Mouse (Mus musculus): ENCODE measurements around the gene Magi2. TPM values are rescaled to one million over a fixed set of nuclear protein-coding genes. Genes with fewer than 3 reads are reported as not detected.

The Magi2 gene
- polyA plus RNA-seq, 1 experiment from 2014 or later, result 20.2 TPM

GRCm38 (mm10) chr5:20634046-20634769, 1407.4 kb downstream of the Magi2 start:
- Histone ChIP-seq H3K4me2 (replicated peaks) (no peak overlapping the region), H3K27me3 (no peaks in the 10 kb centered on the region), H3K27ac (replicated peaks) (no peak overlapping the region), H3K4me3 (no peak overlapping the region), H3K4me1 (peaks cover 3% of the 10 kb centered on the region; the same call in 1 of the 2 replicates), H3K9ac (replicated peaks) (no peak overlapping the region), H3K36me3 (no peaks in the 10 kb centered on the region), H3K9me3 (no peaks in the 10 kb centered on the region)
- WGBS, result 74% methylated on average over 14 of the region's 14 CpGs
- no peak for ATAC-seq (ENCODE audit: low FRiP score, low read depth)

GRCm38 (mm10) chr5:20634822-20635221, 1408.0 kb downstream of the Magi2 start:
- Histone ChIP-seq H3K4me2 (replicated peaks) (no peak overlapping the region), H3K9ac (replicated peaks) (no peak overlapping the region), H3K9me3 (no peaks in the 10 kb centered on the region), H3K27ac (replicated peaks) (no peak overlapping the region), H3K4me3 (no peak overlapping the region), H3K36me3 (no peaks in the 10 kb centered on the region), H3K27me3 (no peaks in the 10 kb centered on the region), H3K4me1 (peaks cover 3% of the 10 kb centered on the region; the same call in 1 of the 2 replicates)
- WGBS, result 55% methylated on average over 8 of the region's 8 CpGs
- no peak for ATAC-seq (ENCODE audit: low FRiP score, low read depth)

DNA sequence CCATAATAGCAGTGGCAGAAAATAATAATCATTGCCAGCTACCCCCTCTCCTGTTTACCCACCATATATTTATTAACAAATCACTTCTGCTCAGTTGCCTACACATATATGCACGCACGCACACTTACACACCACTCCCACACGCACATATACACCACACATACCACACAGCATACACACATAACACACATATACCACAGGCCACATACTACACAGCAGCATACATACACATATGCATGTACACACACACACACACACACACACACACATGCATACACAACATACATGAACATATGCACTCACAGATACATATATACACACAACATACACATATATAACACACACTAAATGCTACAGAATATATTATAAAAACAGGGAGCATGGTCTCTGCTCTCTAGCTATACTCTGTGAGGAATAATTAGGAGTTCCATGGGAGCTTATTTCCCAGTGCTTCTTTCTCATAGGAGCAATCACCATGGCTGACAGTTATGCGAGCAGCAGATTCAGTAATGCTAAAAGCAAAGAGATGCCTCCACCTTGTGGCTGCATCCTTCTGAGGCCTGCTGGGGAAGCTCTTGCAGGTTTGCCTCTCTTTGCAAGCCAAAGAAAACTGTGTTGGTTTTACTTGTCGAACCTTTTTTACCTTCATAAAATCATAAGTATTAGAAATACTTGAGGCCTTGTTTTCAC, 1410.6 kb downstream of the Magi2 start:
- Histone ChIP-seq H3K27ac (replicated peaks) (no peak overlapping the region), H3K9ac (replicated peaks) (no peak overlapping the region), H3K27me3 (no peaks in the 10 kb centered on the region), H3K4me3 (no peak overlapping the region), H3K4me1 (peaks cover 3% of the 10 kb centered on the region; the same call in 1 of the 2 replicates), H3K9me3 (no peaks in the 10 kb centered on the region), H3K4me2 (replicated peaks) (no peak overlapping the region), H3K36me3 (no peaks in the 10 kb centered on the region)
- 80% methylated on average over 5 of the region's 5 CpGs for WGBS
- ATAC-seq (ENCODE audit: low FRiP score, low read depth), result 0 out of 2 replicates have a peak, but pooled peaks have one; percentile 41

DNA sequence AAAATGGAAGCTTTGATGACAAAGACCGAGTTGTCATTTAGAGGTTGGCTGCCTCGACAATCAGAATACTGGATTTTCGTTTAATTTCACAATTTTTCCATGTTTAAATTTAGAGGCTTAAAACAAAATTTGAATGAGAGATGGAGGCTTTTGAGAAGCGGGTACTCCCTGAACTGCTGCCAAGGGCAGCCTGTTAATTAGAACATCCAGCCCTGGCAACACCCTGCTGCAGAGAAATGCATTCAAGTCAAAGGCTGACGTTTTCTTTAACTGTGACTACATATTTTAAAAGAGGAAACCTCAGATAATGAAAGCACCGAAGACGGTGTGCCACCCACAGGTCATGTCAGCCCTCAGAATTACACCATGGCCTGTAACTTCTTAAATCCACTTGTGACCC, 1415.4 kb downstream of the Magi2 start:
- H3K27me3 ChIP-seq, result no peaks in the 10 kb centered on the region
- no peaks in the 10 kb centered on the region for H3K9me3 ChIP-seq
- WGBS, result 73% methylated on average over 7 of the region's 7 CpGs
- no peak overlapping the region for H3K4me3 ChIP-seq
- no peak overlapping the region for H3K9ac ChIP-seq (replicated peaks)
- H3K4me2 ChIP-seq (replicated peaks), result no peak overlapping the region
- no peak for ATAC-seq (ENCODE audit: low FRiP score, low read depth)
- H3K27ac ChIP-seq (replicated peaks), result no peak overlapping the region
- no peaks in the 10 kb centered on the region for H3K4me1 ChIP-seq
- no peaks in the 10 kb centered on the region for H3K36me3 ChIP-seq

DNA sequence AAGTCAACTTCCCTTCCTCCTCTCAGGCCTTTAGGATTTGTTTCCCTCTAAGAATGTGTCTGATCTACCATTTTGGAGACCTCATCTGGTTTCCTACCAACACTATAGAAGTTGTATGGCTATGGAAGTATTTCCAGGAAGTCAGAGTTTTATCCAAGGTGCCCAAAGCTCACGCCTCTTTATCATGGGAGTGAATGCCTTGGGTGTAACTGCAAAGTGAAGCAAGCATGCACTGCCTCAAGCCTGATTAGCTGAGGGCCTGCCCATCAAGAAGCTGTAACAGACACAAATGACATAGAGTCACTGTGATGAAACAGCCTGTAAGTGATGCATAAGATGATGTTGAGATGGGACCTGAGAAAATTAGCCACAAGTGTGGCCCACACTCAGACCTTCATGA, 1416.9 kb downstream of the Magi2 start:
- Histone ChIP-seq H3K4me3 (no peak overlapping the region), H3K36me3 (no peaks in the 10 kb centered on the region), H3K9ac (replicated peaks) (no peak overlapping the region), H3K4me1 (no peaks in the 10 kb centered on the region), H3K9me3 (no peaks in the 10 kb centered on the region), H3K27ac (replicated peaks) (no peak overlapping the region), H3K27me3 (no peaks in the 10 kb centered on the region), H3K4me2 (replicated peaks) (no peak overlapping the region)
- WGBS, result 95% methylated on average over 1 of the region's 1 CpGs
- no peak for ATAC-seq (ENCODE audit: low FRiP score, low read depth)

DNA sequence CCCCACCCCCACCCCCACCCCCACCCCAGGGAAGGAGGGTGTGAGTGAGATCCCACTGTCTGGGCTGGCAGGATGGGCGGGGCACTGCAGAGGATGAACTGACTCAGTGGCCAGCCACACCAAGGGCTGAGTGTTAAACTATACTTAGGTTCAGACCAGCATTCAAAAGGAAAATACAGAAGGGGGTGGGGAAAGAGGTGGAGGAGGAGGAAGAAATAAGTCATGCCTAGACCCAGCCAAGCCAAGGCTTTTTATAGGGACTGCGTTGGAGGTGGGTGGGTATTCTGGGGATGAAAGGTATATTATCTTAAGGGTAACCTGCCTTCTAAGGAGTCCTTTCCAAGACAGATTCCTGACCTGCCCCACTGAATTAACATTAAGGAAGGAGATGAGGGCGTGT, 1420.1 kb downstream of the Magi2 start:
- H3K4me2 ChIP-seq (replicated peaks), result no peak overlapping the region
- H3K4me3 ChIP-seq, result no peak overlapping the region
- no peaks in the 10 kb centered on the region; the same call in 1 of the 2 replicates for H3K36me3 ChIP-seq
- no peak overlapping the region for H3K9ac ChIP-seq (replicated peaks)
- no peaks in the 10 kb centered on the region for H3K4me1 ChIP-seq
- no peaks in the 10 kb centered on the region for H3K9me3 ChIP-seq
- ATAC-seq (ENCODE audit: low FRiP score, low read depth), result no peak
- H3K27me3 ChIP-seq, result no peaks in the 10 kb centered on the region
- 90% methylated on average over 3 of the region's 3 CpGs for WGBS
- no peak overlapping the region for H3K27ac ChIP-seq (replicated peaks)

DNA sequence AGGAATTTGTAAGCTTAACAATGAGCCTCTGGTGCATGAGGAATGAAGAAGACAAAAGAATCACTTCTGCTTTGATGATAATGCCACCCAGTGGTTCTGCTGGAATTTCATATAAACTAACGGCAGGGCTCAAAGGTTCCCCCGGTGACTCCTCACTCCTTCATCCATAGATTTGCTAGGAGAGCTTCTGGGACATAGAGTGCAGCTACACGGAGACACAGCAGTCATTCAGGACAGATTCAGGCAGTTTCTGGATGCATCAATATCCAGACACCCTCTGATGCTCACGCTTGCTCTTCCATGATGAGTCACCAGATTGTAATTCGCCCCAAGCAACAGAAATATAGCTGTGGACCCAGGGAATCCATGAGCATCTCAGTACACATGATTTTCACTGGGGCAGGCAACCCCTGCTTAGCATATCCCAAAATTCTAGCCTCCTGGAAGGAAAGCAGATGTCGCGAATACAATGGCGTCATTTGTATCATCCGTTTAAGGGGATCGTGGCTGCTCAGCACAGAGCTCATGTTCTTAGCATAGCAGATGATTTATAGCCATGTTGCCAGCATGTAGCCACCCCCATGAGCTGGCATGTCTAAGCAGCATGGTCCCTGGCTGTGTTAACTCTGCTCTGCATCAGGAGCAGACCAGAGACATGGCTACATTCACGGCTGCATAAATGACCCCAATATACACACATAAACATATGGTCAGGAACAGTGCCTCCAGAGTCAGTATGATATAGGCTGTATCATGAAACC, 1426.8 kb downstream of the Magi2 start:
- 66% methylated on average over 11 of the region's 11 CpGs for WGBS
- H3K9me3 ChIP-seq, result no peaks in the 10 kb centered on the region
- no peak for ATAC-seq (ENCODE audit: low FRiP score, low read depth)
- H3K4me2 ChIP-seq (replicated peaks), result no peak overlapping the region
- no peak overlapping the region for H3K27ac ChIP-seq (replicated peaks)
- no peaks in the 10 kb centered on the region for H3K27me3 ChIP-seq
- H3K9ac ChIP-seq (replicated peaks), result no peak overlapping the region
- H3K4me1 ChIP-seq, result no peaks in the 10 kb centered on the region
- no peak overlapping the region for H3K4me3 ChIP-seq
- no peaks in the 10 kb centered on the region; the same call in 1 of the 2 replicates for H3K36me3 ChIP-seq

DNA sequence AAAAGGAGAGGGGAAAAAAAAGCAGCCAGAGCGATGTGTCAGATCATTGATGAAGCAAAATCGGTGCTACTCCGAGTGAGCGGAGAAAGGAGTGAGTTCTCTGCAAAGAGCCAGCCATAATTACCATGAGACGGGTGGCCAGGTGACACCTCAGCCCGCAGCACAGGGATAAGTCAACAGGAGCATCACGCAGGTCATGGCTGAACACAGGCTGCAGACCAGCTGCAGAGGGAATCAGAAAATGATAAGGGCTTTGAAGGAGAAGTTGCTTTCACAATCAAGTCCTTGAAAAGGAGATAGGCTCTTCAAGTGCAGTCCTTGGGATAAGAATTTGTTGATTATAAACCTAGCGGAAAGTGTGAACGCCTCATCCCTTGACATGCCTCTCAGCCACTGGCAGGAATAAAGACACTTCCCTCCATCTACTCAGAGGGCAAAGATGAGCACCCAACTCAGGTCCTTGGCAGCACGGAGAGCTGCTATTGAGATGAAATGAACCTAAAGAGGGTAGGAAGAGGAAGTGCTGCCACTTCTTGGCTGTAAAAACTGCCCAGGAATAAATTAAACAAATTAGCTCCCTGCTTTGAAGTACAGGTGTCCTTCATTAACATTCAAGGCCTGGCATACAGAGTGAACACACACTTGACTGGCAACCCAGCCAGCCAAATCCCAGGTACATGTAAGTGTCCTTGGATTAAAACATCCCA, 1428.1 kb downstream of the Magi2 start:
- WGBS, result 80% methylated on average over 10 of the region's 10 CpGs
- no peak overlapping the region for H3K4me3 ChIP-seq
- no peaks in the 10 kb centered on the region; the same call in 1 of the 2 replicates for H3K36me3 ChIP-seq
- no peaks in the 10 kb centered on the region for H3K9me3 ChIP-seq
- no peaks in the 10 kb centered on the region for H3K27me3 ChIP-seq
- no peak overlapping the region for H3K27ac ChIP-seq (replicated peaks)
- no peak overlapping the region for H3K4me2 ChIP-seq (replicated peaks)
- no peaks in the 10 kb centered on the region for H3K4me1 ChIP-seq
- no peak overlapping the region for H3K9ac ChIP-seq (replicated peaks)
- no peak for ATAC-seq (ENCODE audit: low FRiP score, low read depth)

- Histone ChIP-seq H3K4me2 (replicated peaks) (no peak overlapping the region), H3K4me3 (no peak overlapping the region), H3K36me3 (no peaks in the 10 kb centered on the region; the same call in 1 of the 2 replicates), H3K4me1 (no peaks in the 10 kb centered on the region), H3K9me3 (no peaks in the 10 kb centered on the region), H3K9ac (replicated peaks) (no peak overlapping the region), H3K27me3 (no peaks in the 10 kb centered on the region), H3K27ac (replicated peaks) (no peak overlapping the region)
- WGBS, result 92% methylated on average over 5 of the region's 5 CpGs
- no peak for ATAC-seq (ENCODE audit: low FRiP score, low read depth)
Observed at GRCm38 (mm10) chr5:20657056-20657455, 1430.2 kb downstream of the Magi2 start.

DNA sequence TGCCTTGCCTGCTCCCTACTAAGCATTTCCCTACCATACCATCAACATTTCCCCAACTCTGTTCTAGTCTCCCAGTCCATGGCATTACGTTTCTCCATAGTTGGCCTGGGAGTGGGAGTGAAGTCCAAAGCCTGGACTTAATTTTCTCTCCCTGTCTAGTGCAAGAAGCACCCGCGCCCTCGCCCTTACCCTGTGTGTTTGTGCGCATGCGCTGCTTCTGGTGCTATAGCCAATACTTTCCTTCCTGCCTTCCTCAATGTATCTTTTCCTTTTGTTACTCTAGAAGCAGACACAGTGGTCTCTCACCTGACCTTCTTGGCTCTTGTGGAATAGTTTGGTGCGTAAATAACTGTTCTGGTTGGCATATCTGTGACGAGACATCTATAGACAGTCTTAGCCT, 1440.8 kb downstream of the Magi2 start:
- WGBS, result 97% methylated on average over 8 of the region's 8 CpGs
- Histone ChIP-seq H3K36me3 (no peaks in the 10 kb centered on the region), H3K9me3 (no peaks in the 10 kb centered on the region), H3K4me1 (no peaks in the 10 kb centered on the region), H3K4me2 (replicated peaks) (no peak overlapping the region), H3K4me3 (no peak overlapping the region), H3K9ac (replicated peaks) (no peak overlapping the region), H3K27ac (replicated peaks) (no peak overlapping the region), H3K27me3 (no peaks in the 10 kb centered on the region)
- ATAC-seq (ENCODE audit: low FRiP score, low read depth), result no peak

DNA sequence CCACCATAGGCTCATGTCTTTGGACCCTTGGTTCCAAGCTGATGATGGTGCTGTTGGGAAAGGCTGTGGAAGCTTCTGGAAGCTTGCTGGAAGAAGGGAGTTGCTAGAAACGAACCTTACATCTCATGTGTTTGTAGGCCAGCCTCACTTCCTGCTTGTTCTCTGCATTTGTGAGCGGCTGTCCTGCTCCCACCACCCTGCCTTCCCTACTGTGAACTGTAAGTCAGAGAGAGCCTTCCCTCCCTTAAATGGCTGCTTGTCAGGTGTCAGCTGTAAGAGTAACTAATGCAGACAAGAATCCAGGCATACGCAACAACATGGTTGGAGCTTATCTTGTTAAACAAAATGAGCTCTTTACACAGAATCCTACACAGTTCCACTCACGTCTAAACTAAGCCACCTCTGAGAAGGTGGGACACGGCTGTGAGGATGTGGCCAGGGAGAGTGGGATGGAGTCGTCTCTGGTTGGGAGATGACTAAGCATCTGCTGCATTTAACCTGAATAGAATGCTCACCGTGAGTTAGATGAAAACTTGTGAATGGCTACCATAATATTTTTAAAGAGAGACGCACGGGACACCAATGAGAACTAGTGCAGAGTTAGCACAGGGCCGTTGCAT, 1442.0 kb downstream of the Magi2 start:
- Histone ChIP-seq H3K27me3 (no peaks in the 10 kb centered on the region), H3K27ac (replicated peaks) (no peak overlapping the region), H3K9me3 (no peaks in the 10 kb centered on the region), H3K9ac (replicated peaks) (no peak overlapping the region), H3K4me2 (replicated peaks) (no peak overlapping the region), H3K4me1 (no peaks in the 10 kb centered on the region), H3K36me3 (no peaks in the 10 kb centered on the region), H3K4me3 (no peak overlapping the region)
- WGBS, result 91% methylated on average over 10 of the region's 10 CpGs
- ATAC-seq (ENCODE audit: low FRiP score, low read depth), result no peak

Data from midbrain, embryonic 12.5 days (tissue).